Mouse (Mus musculus): ENCODE results near the gene Btn2a2.

The Btn2a2 gene

GRCm38 (mm10) chr13:23523976-23524375 is 35.3 kb upstream of the Btn2a2 start:
- no peak for DNase-seq (ENCODE audit: extremely low spot score, low spot score)

GRCm38 (mm10) chr13:23521703-23522102 is 33.0 kb upstream of the Btn2a2 start:
- peak; percentile 72 for DNase-seq (ENCODE audit: extremely low spot score, low spot score)

- DNase-seq (ENCODE audit: extremely low spot score, low spot score), result peak; percentile 75
Measured at GRCm38 (mm10) chr13:23519416-23519815, 30.8 kb upstream of the Btn2a2 start.

GRCm38 (mm10) chr13:23518885-23519284 is 30.2 kb upstream of the Btn2a2 start:
- peak; percentile 77 for DNase-seq (ENCODE audit: extremely low spot score, low spot score)

- no peak for DNase-seq (ENCODE audit: extremely low spot score, low spot score)
Measured at GRCm38 (mm10) chr13:23518295-23518603, 29.6 kb upstream of the Btn2a2 start.

- peak; percentile 86 for DNase-seq (ENCODE audit: extremely low spot score, low spot score)
Measured at GRCm38 (mm10) chr13:23517603-23518294, 29.1 kb upstream of the Btn2a2 start.

GRCm38 (mm10) chr13:23516822-23517602 is 28.4 kb upstream of the Btn2a2 start:
- DNase-seq (ENCODE audit: extremely low spot score, low spot score), result peak; percentile 69

GRCm38 (mm10) chr13:23515826-23516620 is 27.4 kb upstream of the Btn2a2 start:
- DNase-seq (ENCODE audit: extremely low spot score, low spot score), result peak; percentile 35

- DNase-seq (ENCODE audit: extremely low spot score, low spot score), result no peak
Measured at GRCm38 (mm10) chr13:23515281-23515680, 26.6 kb upstream of the Btn2a2 start.

GRCm38 (mm10) chr13:23513517-23513916 is 24.9 kb upstream of the Btn2a2 start:
- DNase-seq (ENCODE audit: extremely low spot score, low spot score), result no peak

- no peak for DNase-seq (ENCODE audit: extremely low spot score, low spot score)
Measured at GRCm38 (mm10) chr13:23510127-23510526, 21.5 kb upstream of the Btn2a2 start.

GRCm38 (mm10) chr13:23506819-23507515 is 18.3 kb upstream of the Btn2a2 start:
- DNase-seq (ENCODE audit: extremely low spot score, low spot score), result peak; percentile 52

GRCm38 (mm10) chr13:23506351-23506750 is 17.7 kb upstream of the Btn2a2 start:
- DNase-seq (ENCODE audit: extremely low spot score, low spot score), result peak; percentile 77

GRCm38 (mm10) chr13:23505662-23506345 is 17.1 kb upstream of the Btn2a2 start:
- DNase-seq (ENCODE audit: extremely low spot score, low spot score), result peak; percentile 51

- DNase-seq (ENCODE audit: extremely low spot score, low spot score), result peak; percentile 69
Measured at GRCm38 (mm10) chr13:23503797-23504196, 15.1 kb upstream of the Btn2a2 start.

- DNase-seq (ENCODE audit: extremely low spot score, low spot score), result no peak
Measured at GRCm38 (mm10) chr13:23502916-23503315, 14.3 kb upstream of the Btn2a2 start.

GRCm38 (mm10) chr13:23502031-23502567 is 13.4 kb upstream of the Btn2a2 start:
- DNase-seq (ENCODE audit: extremely low spot score, low spot score), result no peak

- DNase-seq (ENCODE audit: extremely low spot score, low spot score), result no peak
Measured at GRCm38 (mm10) chr13:23501511-23501910, 12.9 kb upstream of the Btn2a2 start.

GRCm38 (mm10) chr13:23500424-23501200 is 12.0 kb upstream of the Btn2a2 start:
- DNase-seq (ENCODE audit: extremely low spot score, low spot score), result peak; percentile 84

GRCm38 (mm10) chr13:23499943-23500342 is 11.3 kb upstream of the Btn2a2 start:
- peak; percentile 20 for DNase-seq (ENCODE audit: extremely low spot score, low spot score)

Data from neural tube, embryonic 10.5 days (tissue).